Mouse (Mus musculus) olfactory bulb, adult 2 months (tissue): ENCODE measurements around the gene Abtb1.

Source experiments
- CTCF ChIP-seq: fragments of 200-500 bp; IDR thresholded peaks from 2 replicates; pipeline ENCODE4 v1.5.1; 2012; ENCODE audit warnings: low read depth, mild to moderate bottlenecking, low read length, moderate library complexity; ENCODE audit not compliant: insufficient read depth
- POLR2A ChIP-seq: fragments of 200-500 bp; IDR thresholded peaks from 2 replicates; pipeline ENCODE4 v1.6.1; 2012; ENCODE audit warnings: mild to moderate bottlenecking, low read depth, low read length, moderate library complexity; ENCODE audit not compliant: insufficient read depth

DNA sequence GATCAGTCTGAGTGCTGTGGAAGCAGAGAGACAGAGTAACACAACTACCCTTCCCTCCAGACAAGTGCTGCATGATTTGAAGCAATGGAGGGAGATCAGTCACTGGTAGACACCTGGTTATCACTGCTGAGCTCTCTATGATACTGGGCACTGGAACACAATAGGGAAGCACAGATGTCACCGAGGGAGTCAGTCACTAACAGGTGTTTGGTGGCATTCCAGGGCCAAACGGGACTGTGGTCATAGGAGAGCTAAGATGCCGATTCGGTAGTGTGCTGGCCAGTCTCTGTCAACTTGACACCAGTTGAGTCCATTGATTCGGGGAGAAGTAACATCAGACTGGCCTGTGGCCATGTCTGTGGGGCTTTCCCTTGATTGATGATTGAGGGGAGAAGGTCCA, 12.7 kb upstream of the Abtb1 start:
- TF ChIP-seq CTCF, result no peak
- TF ChIP-seq POLR2A, result no peak
